Mouse (Mus musculus) G1E (cell line): Measurements from ENCODE around the gene Zmynd19.

Experiments
- CTCF ChIP-seq: IDR thresholded peaks from 2 replicates; pipeline ENCODE4 v1.5.1; 2012; ENCODE audit warnings: low read depth, low read length, inconsistent platforms, mixed read lengths
- GATA1 ChIP-seq: IDR thresholded peaks from 2 replicates; pipeline ENCODE4 v1.6.1; 2012; ENCODE audit warnings: borderline replicate concordance, low read length, inconsistent platforms, mixed read lengths
- POLR2AphosphoS5 ChIP-seq: IDR thresholded peaks from 2 replicates; pipeline ENCODE4 v1.6.1; 2012; ENCODE audit warnings: low read depth, low read length, inconsistent platforms; ENCODE audit not compliant: insufficient replicate concordance
- TAL1 ChIP-seq: conservative IDR thresholded peaks from 2 replicates; pipeline ENCODE4 v1.6.1; 2012; ENCODE audit warnings: low read depth, low read length, inconsistent platforms, mixed read lengths

DNA sequence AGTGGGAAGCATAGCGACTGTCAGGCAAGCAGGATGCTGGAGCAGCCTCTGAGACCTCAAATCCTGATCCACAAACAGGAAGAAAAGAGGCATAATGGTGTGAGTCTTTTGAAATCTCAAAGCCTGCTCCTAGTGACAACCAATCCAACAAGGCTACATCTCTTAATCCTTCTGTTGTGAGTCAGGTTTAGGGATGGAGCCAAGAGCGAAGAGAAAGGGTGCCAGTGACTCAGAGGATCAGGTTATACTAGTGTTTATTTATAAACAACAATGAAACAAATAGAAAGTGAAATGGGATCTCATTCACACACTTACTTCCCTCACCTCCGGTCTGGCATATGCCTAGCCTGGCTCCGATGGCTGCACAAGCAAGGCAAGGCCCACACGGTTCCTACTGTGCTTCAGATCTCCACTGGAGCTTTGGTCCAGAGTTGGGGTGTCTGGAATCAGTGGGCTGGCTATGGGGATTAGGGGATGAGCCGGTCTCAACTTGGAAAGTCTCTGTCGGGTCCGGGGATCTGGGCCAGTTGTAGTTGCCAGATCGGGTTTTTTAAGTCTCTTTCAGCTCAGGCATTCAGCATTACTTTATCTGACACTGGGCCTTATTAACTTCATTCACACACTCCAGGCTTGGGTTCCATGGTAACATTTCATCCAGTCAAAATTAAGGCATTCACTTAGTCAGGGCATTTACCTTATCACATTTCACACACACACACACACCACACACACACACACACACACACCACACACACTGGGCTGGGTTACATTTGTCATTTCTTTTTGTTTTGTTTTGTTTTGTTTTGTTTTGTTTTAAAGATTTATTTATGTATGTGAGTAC, 54.6 kb downstream of the Zmynd19 start:
- TF ChIP-seq TAL1 (no peak), CTCF (no peak), GATA1 (no peak), POLR2AphosphoS5 (no peak)
